Mouse (Mus musculus): ENCODE measurements around the gene Bfsp1.

DNA sequence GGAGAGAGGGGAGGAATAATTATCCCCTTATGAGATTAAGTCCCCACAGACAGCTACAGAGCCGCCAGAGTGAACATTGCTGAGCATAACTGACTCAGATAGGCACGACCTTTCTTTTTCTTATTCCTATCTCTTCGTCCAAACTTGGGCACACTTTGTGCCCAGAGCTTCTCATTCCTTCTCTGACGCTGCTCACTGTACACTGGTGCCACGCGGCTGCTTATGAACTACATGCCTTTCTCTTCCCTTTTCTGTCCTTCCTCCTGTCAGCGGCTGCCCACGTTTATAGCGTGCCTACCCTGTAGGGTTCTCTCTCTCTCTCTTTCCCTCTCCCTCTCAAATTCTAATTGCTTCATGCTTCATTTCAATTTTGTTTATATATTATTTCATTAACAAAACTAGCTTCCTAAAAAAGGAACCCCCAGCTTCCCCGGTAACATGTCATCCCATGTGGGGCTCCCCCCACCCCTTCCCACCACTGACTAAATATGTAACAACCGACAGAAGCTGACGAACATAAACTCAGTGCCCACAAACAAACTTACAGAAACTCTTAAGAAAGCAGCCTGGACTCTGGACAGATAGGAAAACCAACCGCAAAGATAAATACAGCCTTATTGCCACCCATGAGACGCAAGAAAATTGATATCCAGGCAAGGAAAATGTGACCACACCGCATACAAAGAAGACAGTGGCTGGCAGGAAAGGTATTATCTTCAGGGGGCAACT, 26.3 kb upstream of the Bfsp1 start:
- TF ChIP-seq CTCF (IDR thresholded peaks at IDR 0.05) (no peak), EP300 (IDR thresholded peaks at IDR 0.05; ENCODE audit: insufficient read depth, low read depth, low read length) (no peak), POLR2A (IDR thresholded peaks at IDR 0.05; ENCODE audit: insufficient read depth, low read depth, low read length) (no peak)

Measured in heart, adult 2 months (tissue).